Comparison of ENCODE assay signal across 14 mouse cellular contexts in the genomic region with DNA sequence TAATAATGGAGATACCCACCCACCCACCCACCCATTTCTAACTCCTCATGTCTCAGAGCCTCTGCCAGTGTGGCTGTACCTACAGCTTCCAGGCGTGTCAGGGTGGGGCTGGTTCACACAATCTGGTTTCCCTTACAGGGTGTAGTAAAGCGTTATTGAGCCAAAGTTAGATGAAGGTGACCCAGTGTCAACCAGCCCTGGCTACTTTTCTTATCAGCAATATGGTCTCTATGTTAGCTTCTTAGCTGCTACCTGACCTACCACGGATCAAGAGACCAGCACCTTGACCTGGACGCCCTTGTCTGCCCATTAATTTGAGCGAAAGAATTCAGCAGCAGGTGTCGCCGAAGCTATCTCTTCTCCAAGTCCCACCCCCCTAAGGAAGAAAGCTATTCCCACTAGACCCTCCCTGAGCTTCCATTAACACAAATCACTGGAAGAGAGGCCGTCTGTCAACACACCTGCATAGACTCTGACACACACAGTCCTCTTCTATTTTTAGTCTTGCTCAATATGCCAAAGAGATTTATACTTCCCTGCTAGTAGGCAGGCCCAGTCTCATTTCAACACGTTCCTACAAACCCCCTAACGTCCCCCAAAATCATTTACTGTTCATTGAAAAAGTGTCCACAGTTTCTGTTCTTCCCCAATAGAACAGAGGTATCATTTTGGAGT.
DNase-seq lines count a peak whose midpoint lies in the region; ATAC-seq and TF ChIP-seq lines count a peak whose summit lies in the region.
"Had no signal": no experiment of that assay in that cellular context is flagged by ENCODE, and none has a peak within 500 bp of the region (broad histone marks: within the 10 kb centered on the region; RNA-seq: fewer than 3 reads in every experiment).

No protein-coding gene starts in this region.

- no peaks in the 10 kb centered on the region for H3K9me3 ChIP-seq in heart, embryonic 11.5 days (replicated peaks; ENCODE audit: control insufficient read depth, low read length)
- H3K9me3 ChIP-seq in stomach, postnatal 0 days (ENCODE audit: control insufficient read depth, low read length): no peaks in the 10 kb centered on the region
- H3K9me3 ChIP-seq: hindbrain, embryonic 12.5 days had no signal

- peak overlapping the region; percentile 47 for H3K27ac ChIP-seq in heart, embryonic 11.5 days (ENCODE audit: low read depth, low read length)
- H3K27ac ChIP-seq in stomach, postnatal 0 days (replicated peaks): peak overlapping the region; percentile 67
- H3K27ac ChIP-seq: hindbrain, embryonic 12.5 days had no signal

- H3K4me2 ChIP-seq in heart, embryonic 11.5 days: 0 out of 2 replicates have a peak overlapping the region, but pooled peaks have one; percentile 0
- H3K4me2 ChIP-seq in stomach, postnatal 0 days (replicated peaks; ENCODE audit: low read depth): 0 out of 2 replicates have a peak overlapping the region, but pooled peaks have one; percentile 11
- H3K4me2 ChIP-seq: hindbrain, embryonic 12.5 days had no signal

- TF ChIP-seq CTCF in stomach, postnatal 0 days (IDR thresholded peaks at IDR 0.05; ENCODE audit: low read depth): no peak

- no peak for DNase-seq in heart, postnatal 25 days (ENCODE audit: low spot score)
- peak; percentile 10 for DNase-seq in urinary bladder, postnatal 25 days (ENCODE audit: low spot score)
- DNase-seq in urinary bladder, postnatal 14 days (ENCODE audit: low spot score): no peak
- DNase-seq in heart, postnatal 10 days: peak; percentile 34 to 52
- DNase-seq in stomach, postnatal 0 days (ENCODE audit: low spot score): peak; percentile 73
- DNase-seq in left cerebral cortex, postnatal 36 days (ENCODE audit: low spot score in 2 of 2): no peak
- no peak for DNase-seq in layer of hippocampus, adult 9-11 months
- DNase-seq: cerebellum, adult 9-11 months; gastrocnemius, postnatal 25 days; kidney, adult 8-10 months; right cerebral cortex, adult 18-20 months; thymus, adult 2 months had no signal

- H3K4me3 ChIP-seq in heart, embryonic 11.5 days (ENCODE audit: low read depth, low read length): no peak overlapping the region
- H3K4me3 ChIP-seq in stomach, postnatal 0 days (ENCODE audit: low read depth, low read length): no peak overlapping the region
- H3K4me3 ChIP-seq: hindbrain, embryonic 12.5 days had no signal

- no peak for TF ChIP-seq EP300 in stomach, postnatal 0 days (optimal IDR thresholded peaks at IDR 0.05)

- intact Hi-C loops in heart, postnatal 25 days (cut with DNase I): no loop called here
- intact Hi-C loops in heart, postnatal 10 days (cut with DNase I): no loop called here
- intact Hi-C loops in left cerebral cortex, postnatal 36 days (cut with DNase I): no loop called here

- WGBS in heart, embryonic 11.5 days (ENCODE audit: insufficient replicate concordance): 39% methylated on average over 10 of the region's 10 CpGs
- 32% methylated on average over 10 of the region's 10 CpGs for WGBS in stomach, postnatal 0 days

- H3K27me3 ChIP-seq in heart, embryonic 11.5 days (ENCODE audit: control insufficient read depth, insufficient read depth, low read length): no peaks in the 10 kb centered on the region
- H3K27me3 ChIP-seq in stomach, postnatal 0 days (ENCODE audit: control insufficient read depth, insufficient read depth, low read length): no peaks in the 10 kb centered on the region
- H3K27me3 ChIP-seq: hindbrain, embryonic 12.5 days had no signal

- no peaks in the 10 kb centered on the region for H3K36me3 ChIP-seq in heart, embryonic 11.5 days (ENCODE audit: control insufficient read depth, insufficient read depth, low read length)
- no peaks in the 10 kb centered on the region for H3K36me3 ChIP-seq in stomach, postnatal 0 days (ENCODE audit: control insufficient read depth, insufficient read depth, low read length)
- H3K36me3 ChIP-seq: hindbrain, embryonic 12.5 days had no signal

- H3K4me1 ChIP-seq in heart, embryonic 11.5 days (ENCODE audit: control insufficient read depth, insufficient read depth, low read length): peaks cover 54% of the 10 kb centered on the region
- peaks cover 8% of the 10 kb centered on the region; the same call in 1 of the 2 replicates for H3K4me1 ChIP-seq in stomach, postnatal 0 days (replicated peaks; ENCODE audit: control insufficient read depth, insufficient read depth)
- H3K4me1 ChIP-seq: hindbrain, embryonic 12.5 days had no signal

- ATAC-seq in heart, embryonic 11.5 days (replicated peaks; ENCODE audit: insufficient number of reproducible peaks, low FRiP score, low TSS enrichment): no peak
- peak; percentile 90 for ATAC-seq in stomach, postnatal 0 days (ENCODE audit: low FRiP score, low TSS enrichment)

- H3K9ac ChIP-seq in heart, embryonic 11.5 days (ENCODE audit: low read depth, low read length): no peak overlapping the region
- H3K9ac ChIP-seq in stomach, postnatal 0 days (ENCODE audit: low read length): no peak overlapping the region
- H3K9ac ChIP-seq: hindbrain, embryonic 12.5 days had no signal

Comparison
In these comparisons a context has a peak if more than half of its experiments do, and no peak if none do; other contexts are left out.
1. DNase-seq: peak in urinary bladder, postnatal 25 days (single experiment), heart, postnatal 10 days (2 of 2) and stomach, postnatal 0 days (single experiment); none in heart, postnatal 25 days (single experiment), urinary bladder, postnatal 14 days (single experiment), left cerebral cortex, postnatal 36 days (0 of 2) and layer of hippocampus, adult 9-11 months (single experiment).